Mouse (Mus musculus): ENCODE data around the gene Dock7.

GRCm38 (mm10) chr4:99122786-99123185 lies 2.1 kb upstream of the Dock7 start:
- TF ChIP-seq CTCF (IDR thresholded peaks at IDR 0.05; ENCODE audit: insufficient read depth, low read depth, low read length) (no peak), POLR2A (IDR thresholded peaks at IDR 0.05; ENCODE audit: insufficient read depth, low read depth, low read length) (no peak)

Data from olfactory bulb, adult 2 months (tissue).